Mouse (Mus musculus) ovary, postnatal 10 days (tissue): Measurements from ENCODE around the gene Cadm1.

Source experiments
- DNase-seq: peaks from one replicate; pipeline ENCODE4 v3.0.0; 2022; ENCODE audit warnings: low spot score

Cadm1 gene

GRCm38 (mm10) chr9:47803531-47804105, 273.6 kb downstream of the Cadm1 start:
- no peak for DNase-seq

- no peak for DNase-seq
Measured at GRCm38 (mm10) chr9:47805658-47806057, 275.7 kb downstream of the Cadm1 start.

DNA sequence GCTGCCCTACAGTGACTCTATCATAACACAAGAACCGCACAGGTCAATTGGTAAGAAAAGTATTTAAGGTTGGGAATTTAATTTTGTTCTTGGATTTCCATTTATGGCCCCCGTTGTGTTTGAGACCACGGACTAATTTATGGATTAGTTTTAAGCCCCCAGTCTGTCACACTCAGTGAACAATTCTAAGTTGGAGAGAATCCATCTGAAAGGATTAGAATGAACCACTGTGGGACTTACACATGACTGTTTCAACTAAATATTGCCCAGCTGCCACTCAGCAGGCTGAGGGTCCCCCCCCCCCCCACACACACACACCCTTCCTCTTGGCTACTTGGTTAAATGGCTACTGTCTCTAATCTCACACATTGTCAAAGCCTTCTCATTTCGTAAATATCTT, 295.7 kb downstream of the Cadm1 start:
- no peak for DNase-seq

DNA sequence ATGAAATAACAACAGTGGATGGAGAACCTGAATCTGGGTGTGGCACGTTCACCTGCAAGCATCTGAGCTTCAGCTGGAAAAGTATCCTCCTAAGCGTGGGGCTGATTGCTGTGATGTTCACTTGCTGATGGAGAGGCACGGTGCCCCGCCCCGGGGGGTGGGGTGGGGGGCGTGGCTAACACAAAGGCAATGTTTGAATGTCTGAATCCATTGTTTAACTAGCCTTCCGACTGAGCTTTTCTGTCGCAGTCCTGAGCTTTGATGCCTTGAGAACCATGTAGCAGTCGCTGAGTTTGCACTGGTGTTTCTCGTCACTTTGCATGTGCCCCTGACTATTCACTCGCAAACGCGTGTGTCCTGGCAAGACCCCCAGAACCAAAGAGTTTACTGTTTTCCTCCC, 298.8 kb downstream of the Cadm1 start:
- DNase-seq, result no peak

- no peak for DNase-seq
Measured at GRCm38 (mm10) chr9:47829204-47829603, 299.2 kb downstream of the Cadm1 start.

DNA sequence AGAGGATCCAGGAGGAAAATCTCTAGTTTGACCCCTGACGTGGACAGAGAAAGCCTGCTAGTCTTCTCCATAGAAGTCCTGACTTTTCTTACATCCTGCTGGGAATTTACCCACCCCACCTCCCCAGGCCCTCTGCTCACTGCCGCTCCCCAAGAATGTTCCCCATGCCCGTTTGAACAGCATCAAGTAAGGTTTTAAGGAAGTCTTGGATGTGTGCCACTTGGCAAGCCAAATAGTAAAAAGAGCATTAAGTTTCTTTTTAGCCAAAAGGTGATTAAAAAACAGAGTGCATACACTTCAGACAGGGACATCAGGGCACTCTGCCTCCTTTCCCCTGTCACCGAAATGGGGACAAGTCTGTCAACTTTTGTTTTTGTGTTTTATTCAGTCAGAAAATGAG, 299.9 kb downstream of the Cadm1 start:
- no peak for DNase-seq

DNA sequence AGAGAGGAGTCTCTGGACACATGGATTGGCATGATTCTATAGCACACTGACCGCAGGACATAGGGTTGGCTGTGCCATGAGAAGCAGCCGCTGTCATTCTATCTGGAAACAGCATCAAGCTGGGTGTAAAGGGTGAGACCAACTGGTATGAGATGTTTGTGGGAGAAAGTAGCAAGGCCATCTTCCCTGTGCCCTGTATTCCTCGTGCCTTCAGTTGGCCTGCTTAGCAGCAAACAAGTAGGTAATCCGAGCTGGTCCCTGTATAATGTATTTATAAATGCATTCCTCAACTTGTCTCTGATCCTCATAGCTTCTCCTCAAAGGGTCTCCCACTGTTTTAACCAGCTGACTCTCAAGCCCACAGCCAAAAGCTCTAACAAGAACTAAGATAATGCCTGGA, 301.4 kb downstream of the Cadm1 start:
- no peak for DNase-seq

DNA sequence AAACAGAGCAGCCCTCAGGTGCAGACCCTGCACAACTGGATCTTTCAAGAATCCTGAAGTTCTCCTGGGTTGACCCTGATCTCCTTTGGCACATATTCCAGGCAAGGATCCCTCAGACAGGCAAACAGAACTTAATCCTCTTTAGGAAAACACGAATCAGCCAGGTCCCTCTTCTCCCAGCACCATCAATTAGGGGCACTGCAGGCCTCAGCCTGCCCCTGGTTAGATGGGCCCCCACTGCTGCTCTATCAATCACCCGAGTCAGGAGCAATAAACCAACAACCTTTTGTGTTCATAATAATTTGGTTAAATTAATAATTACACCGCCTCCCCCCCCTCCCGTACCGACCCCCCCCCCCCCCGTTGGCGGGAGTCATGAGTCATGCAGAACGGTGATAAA, 308.2 kb downstream of the Cadm1 start:
- DNase-seq, result no peak

DNA sequence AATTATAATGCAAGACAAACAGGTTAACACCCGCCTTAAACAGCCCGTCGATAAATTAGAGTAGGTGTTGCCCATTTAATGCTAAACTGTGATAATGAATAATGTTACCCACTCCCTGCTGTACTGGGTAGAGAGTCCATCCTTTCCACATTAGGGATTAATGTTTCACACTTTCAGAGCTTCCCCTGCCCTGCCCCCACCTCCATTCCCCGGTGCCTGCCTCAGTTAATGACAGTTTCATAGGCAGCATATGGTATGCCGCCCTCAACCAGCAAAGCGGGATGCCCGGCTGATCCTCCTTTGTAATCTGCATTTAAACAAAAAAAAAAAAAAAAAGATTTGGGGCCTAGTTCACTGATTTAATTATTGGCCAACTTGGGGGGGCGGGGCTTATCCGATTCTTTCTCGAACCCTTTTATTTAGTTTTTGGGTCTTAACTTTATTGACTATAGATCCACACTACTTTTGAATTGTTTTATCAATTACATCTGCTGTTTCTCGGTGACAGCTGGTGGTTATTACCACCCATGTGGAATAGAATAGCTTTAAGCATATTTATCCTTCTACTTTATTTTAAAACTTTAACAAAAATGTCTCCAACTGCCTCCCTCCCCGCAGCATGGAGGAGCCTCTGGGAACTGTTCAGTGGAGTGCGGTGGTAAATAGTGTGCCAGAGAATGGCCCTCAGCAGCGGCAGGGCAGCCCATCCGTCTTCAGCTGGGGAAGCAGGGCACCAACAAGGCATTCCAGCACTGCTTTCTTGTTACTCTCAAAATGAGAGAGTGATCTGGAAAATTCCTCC, 309.1 kb downstream of the Cadm1 start:
- DNase-seq, result no peak

- DNase-seq, result no peak
Measured at GRCm38 (mm10) chr9:47839692-47840025, 309.7 kb downstream of the Cadm1 start.

DNA sequence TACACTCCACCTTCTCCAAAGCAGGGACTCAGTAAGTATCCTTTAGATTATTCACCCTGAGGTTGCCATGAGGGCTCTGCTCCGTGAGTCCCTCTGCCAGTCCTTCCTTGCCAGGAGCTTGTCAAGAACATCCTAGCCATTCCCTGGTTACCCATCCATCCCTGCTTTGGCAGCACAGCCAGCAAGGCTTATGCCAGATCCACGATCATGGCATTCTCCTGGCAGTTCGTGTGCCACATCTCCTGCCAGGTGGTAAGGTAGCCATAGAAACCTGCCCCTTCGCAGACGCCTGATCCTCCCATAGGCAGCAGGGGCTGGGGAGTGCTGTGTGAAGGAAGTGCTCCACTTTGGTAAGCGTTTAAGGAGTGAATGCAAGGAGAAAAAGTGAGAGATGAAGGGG, 313.4 kb downstream of the Cadm1 start:
- DNase-seq, result no peak

GRCm38 (mm10) chr9:47846275-47846674, 316.3 kb downstream of the Cadm1 start:
- no peak for DNase-seq

GRCm38 (mm10) chr9:47846926-47847325, 317.0 kb downstream of the Cadm1 start:
- DNase-seq, result no peak

- DNase-seq, result no peak
Measured at GRCm38 (mm10) chr9:47847797-47848196, 317.8 kb downstream of the Cadm1 start.

- DNase-seq, result no peak
Measured at GRCm38 (mm10) chr9:47848745-47849144, 318.8 kb downstream of the Cadm1 start.

GRCm38 (mm10) chr9:47856311-47856710, 326.3 kb downstream of the Cadm1 start:
- no peak for DNase-seq

GRCm38 (mm10) chr9:47857235-47857634, 327.3 kb downstream of the Cadm1 start:
- DNase-seq, result no peak

DNA sequence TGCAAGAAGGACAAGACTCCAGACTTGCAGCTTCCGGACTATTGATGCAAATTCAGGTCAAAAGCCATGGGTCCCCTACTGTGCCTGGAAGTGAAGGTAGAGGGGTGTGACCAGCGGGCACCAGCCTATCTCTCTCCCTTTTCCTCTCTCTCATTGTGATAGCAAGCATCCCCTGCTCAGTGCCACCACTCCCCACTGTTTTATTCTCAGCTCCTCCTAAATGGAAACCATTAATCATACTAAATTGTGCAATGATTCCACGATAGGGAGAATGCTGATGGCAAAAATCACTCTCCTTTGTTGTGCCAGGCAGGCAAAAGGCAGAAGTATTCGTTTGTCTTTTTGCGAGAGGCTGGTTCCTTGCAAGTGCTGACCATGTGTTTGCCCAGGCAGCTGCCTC, 328.2 kb downstream of the Cadm1 start:
- DNase-seq, result no peak

GRCm38 (mm10) chr9:47858778-47859395, 328.9 kb downstream of the Cadm1 start:
- no peak for DNase-seq

GRCm38 (mm10) chr9:47860994-47861393, 331.0 kb downstream of the Cadm1 start:
- DNase-seq, result no peak

DNA sequence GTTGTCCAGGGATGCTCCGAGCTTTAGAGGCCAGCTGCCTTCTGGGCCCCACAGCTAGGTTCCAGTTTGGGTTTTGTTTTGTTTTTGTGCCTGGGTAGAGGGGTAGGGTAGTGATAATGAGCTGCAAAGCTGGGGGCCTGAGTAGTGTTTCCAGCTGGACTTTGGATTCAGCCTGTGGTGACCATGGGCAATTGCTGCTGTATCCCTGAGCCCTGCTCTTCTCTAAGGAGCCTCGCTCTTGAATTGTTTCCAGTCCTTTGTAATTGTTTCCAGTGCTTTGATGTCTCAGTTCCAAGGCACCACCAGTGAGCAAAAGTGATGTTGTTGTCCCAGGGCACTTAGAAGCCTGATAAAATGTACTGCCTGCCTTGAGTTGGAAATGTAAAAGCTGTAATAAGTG, 331.8 kb downstream of the Cadm1 start:
- DNase-seq, result no peak

DNA sequence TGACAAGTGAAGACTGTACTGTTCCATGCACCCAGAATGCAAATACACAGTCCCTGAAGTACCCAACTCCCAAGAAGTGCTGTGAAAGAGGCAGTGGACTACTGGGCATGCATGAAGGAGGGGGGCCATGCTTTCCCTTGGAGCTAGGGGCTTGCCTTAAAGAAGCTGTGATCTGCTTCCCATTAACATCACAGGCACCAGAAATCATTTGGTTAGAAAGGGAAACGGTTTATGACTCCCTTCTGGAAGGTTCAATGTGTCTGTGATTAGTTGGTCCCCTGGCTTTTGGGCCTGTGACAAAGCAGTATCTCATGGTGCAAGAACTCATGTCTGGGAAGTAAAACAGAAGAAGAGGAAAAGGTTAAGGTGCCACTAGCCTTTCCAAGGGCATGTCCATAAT, 336.0 kb downstream of the Cadm1 start:
- DNase-seq, result no peak

DNA sequence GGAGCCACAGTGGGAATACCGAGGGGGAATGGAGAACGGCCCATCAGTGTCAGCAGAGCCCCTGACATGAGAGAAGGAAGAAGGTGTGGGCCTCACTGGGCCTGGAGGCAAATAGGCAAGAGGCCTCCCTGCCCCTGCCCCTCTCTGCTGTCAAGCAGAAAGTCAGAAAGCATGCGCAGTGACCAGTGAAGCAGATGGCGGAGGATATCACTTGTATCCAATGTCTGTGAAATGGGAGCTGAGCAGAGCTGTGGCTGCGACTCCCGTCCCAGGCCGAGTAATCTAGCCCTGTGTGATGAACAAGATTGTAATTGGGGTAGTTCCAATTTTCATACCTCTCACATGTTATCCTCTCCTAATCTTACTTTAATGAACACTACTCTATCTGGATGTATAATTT, 337.5 kb downstream of the Cadm1 start:
- no peak for DNase-seq

DNA sequence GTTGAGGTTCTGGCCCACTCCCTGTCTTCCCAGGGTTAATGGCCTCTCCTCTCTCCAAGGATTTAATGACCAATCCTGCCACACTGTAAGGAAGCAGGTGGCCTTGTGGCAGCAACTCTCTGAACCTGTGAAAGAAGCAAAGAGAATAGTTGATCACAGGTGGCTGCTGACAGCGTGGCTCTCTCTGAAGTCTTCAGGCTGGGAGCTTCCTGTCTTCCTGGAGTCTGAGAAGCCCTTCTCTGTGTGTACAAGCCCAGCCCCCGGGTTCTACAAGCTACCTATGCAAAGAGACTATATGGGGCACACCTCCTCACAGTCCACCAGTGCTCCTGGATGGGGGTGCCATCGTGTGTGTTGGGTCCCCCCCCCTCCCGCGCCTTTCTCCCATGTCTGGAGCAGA, 339.7 kb downstream of the Cadm1 start:
- DNase-seq, result no peak
